Comparison of ENCODE assay signal across 8 mouse cellular contexts in the genomic region with DNA sequence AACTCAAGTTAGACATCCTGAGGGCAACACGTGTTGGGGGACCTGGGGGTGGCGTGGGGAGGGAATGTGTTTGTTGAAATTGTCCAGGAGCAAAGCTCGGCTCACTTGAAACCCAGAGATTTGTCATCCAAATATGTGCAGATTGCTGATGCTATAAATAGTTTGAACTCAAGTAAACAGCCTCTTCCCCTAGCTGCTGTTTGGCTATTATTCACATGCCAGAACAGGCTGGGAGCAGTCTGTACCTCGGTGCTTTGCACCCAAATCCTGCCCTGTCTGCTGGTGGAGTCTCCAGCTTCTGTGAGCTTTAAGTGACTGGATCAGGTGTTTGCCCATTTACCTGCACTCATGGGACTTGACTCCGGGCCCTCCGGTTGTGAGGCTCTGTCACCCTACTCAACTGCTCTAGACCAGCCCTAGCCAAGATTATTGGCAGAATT. TPM values are rescaled to one million over a fixed set of nuclear protein-coding genes. Genes with fewer than 3 reads are reported as not detected.
DNase-seq lines count a peak whose midpoint lies in the region; ATAC-seq and TF ChIP-seq lines count a peak whose summit lies in the region.

No protein-coding gene starts in this region.

- 79% methylated on average over 6 of the region's 6 CpGs for WGBS in hindbrain, embryonic 13.5 days
- 86% methylated on average over 6 of the region's 6 CpGs for WGBS in hindbrain, embryonic 10.5 days
- 37% methylated on average over 6 of the region's 6 CpGs for WGBS in liver, postnatal 0 days (ENCODE audit: insufficient replicate concordance)

- no peaks in the 10 kb centered on the region for H3K9me3 ChIP-seq in hindbrain, embryonic 13.5 days
- no peaks in the 10 kb centered on the region for H3K9me3 ChIP-seq in hindbrain, embryonic 10.5 days
- H3K9me3 ChIP-seq in liver, postnatal 0 days (ENCODE audit: low read length), result no peaks in the 10 kb centered on the region

- no peak overlapping the region for H3K4me2 ChIP-seq in hindbrain, embryonic 13.5 days
- H3K4me2 ChIP-seq in liver, postnatal 0 days (ENCODE audit: low read depth, low read length), result no peak overlapping the region; the same call in 1 of the 2 replicates

- DNase-seq in hindbrain, embryonic 10.5 days (ENCODE audit: low spot score), result no peak
- DNase-seq in heart, adult 8-10 months (ENCODE audit: low spot score), result peak; percentile 78
- DNase-seq in kidney, postnatal 14 days, result peak; percentile 52
- DNase-seq in liver, postnatal 0 days, result no peak
- no peak for DNase-seq in thymus, postnatal 10 days (ENCODE audit: low spot score in 2 of 2)
- DNase-seq in retina, postnatal 1 day, result no peak

- H3K9ac ChIP-seq in hindbrain, embryonic 13.5 days, result no peak overlapping the region
- peak overlapping the region; percentile 3; the same call in 1 of the 2 replicates for H3K9ac ChIP-seq in liver, postnatal 0 days (replicated peaks)

- H3K27ac ChIP-seq in hindbrain, embryonic 13.5 days, result peak overlapping the region; percentile 30; the same call in 1 of the 2 replicates
- H3K27ac ChIP-seq in hindbrain, embryonic 10.5 days, result no peak overlapping the region
- peak overlapping the region; percentile 36 for H3K27ac ChIP-seq in brown adipose tissue, adult 24 weeks (replicated peaks; ENCODE audit: low read depth, low read length)
- peak overlapping the region; percentile 39; the same call in 1 of the 2 replicates for H3K27ac ChIP-seq in liver, postnatal 0 days (ENCODE audit: low read depth)

- H3K27me3 ChIP-seq in hindbrain, embryonic 13.5 days, result no peaks in the 10 kb centered on the region
- no peaks in the 10 kb centered on the region for H3K27me3 ChIP-seq in hindbrain, embryonic 10.5 days (ENCODE audit: insufficient read depth, poor library complexity, severe bottlenecking)
- H3K27me3 ChIP-seq in liver, postnatal 0 days (ENCODE audit: insufficient read depth, low read length), result no peaks in the 10 kb centered on the region

- ATAC-seq in hindbrain, embryonic 13.5 days (ENCODE audit: low FRiP score), result no peak
- ATAC-seq in liver, postnatal 0 days, result 0 out of 2 replicates have a peak, but pooled peaks have one; percentile 7

- no peaks in the 10 kb centered on the region for H3K36me3 ChIP-seq in hindbrain, embryonic 13.5 days
- H3K36me3 ChIP-seq in hindbrain, embryonic 10.5 days, result peaks cover 5% of the 10 kb centered on the region
- no peaks in the 10 kb centered on the region for H3K36me3 ChIP-seq in liver, postnatal 0 days (replicated peaks; ENCODE audit: insufficient read depth, low read length)

- H3K4me3 ChIP-seq in hindbrain, embryonic 13.5 days, result no peak overlapping the region
- H3K4me3 ChIP-seq in hindbrain, embryonic 10.5 days, result no peak overlapping the region
- no peak overlapping the region for H3K4me3 ChIP-seq in brown adipose tissue, adult 24 weeks (ENCODE audit: insufficient read depth, low read depth, low read length)
- no peak overlapping the region for H3K4me3 ChIP-seq in liver, postnatal 0 days (ENCODE audit: low read depth, low read length)

- no peak for TF ChIP-seq CTCF in liver, postnatal 0 days (IDR thresholded peaks at IDR 0.05; ENCODE audit: low read depth)

- TF ChIP-seq EP300 in liver, postnatal 0 days (IDR thresholded peaks at IDR 0.05; ENCODE audit: low read depth), result no peak

- peaks cover 27% of the 10 kb centered on the region for H3K4me1 ChIP-seq in hindbrain, embryonic 13.5 days (replicated peaks)
- H3K4me1 ChIP-seq in hindbrain, embryonic 10.5 days (replicated peaks), result peaks cover 32% of the 10 kb centered on the region
- H3K4me1 ChIP-seq in brown adipose tissue, adult 24 weeks (ENCODE audit: control insufficient read depth, insufficient read depth, insufficient read length, low read length), result peaks cover 18% of the 10 kb centered on the region
- H3K4me1 ChIP-seq in liver, postnatal 0 days (ENCODE audit: insufficient read depth), result peaks cover 40% of the 10 kb centered on the region

RNA-seq across cellular contexts. Expression of a gene that starts 27.6 kb away (rescaled TPM):
- polyA plus RNA-seq in hindbrain, embryonic 13.5 days (2015; fragmentation: Nextera tagmentation; extraction: Ambion mirVana), result 110 and 119 TPM in 2 replicates
- polyA plus RNA-seq in hindbrain, embryonic 10.5 days (2016; fragmentation: Nextera tagmentation; extraction: Ambion mirVana), result 158 and 185 TPM in 2 replicates
- 9.5 and 19.7 TPM in 2 replicates for polyA plus RNA-seq in brown adipose tissue, adult 24 weeks (2012; ENCODE audit: insufficient read depth, insufficient read length, missing spikeins)
- total RNA-seq in heart, adult 8-10 months (2022), result 100 to 1,000 TPM; 214 to 247 (median 224) TPM
- 84.9 and 85.0 TPM in 2 replicates for polyA plus RNA-seq in liver, postnatal 0 days (2015; fragmentation: Nextera tagmentation; extraction: Ambion mirVana)

RNA-seq across cellular contexts. Expression of a gene that starts 40.9 kb away (rescaled TPM):
- 37.5 and 38.7 TPM in 2 replicates for polyA plus RNA-seq in hindbrain, embryonic 13.5 days (2015; fragmentation: Nextera tagmentation; extraction: Ambion mirVana)
- polyA plus RNA-seq in hindbrain, embryonic 10.5 days (2016; fragmentation: Nextera tagmentation; extraction: Ambion mirVana), result 24.2 and 25.6 TPM in 2 replicates
- 113 and 134 TPM in 2 replicates for polyA plus RNA-seq in brown adipose tissue, adult 24 weeks (2012; ENCODE audit: insufficient read depth, insufficient read length, missing spikeins)
- 100 to 1,000 TPM; 272 to 302 (median 297) TPM for total RNA-seq in heart, adult 8-10 months (2022)
- 79.9 and 92.7 TPM in 2 replicates for polyA plus RNA-seq in liver, postnatal 0 days (2015; fragmentation: Nextera tagmentation; extraction: Ambion mirVana)

Comparison
In these comparisons a context has a peak if more than half of its experiments do, and no peak if none do; other contexts are left out.
1. DNase-seq: peak in heart, adult 8-10 months (single experiment) and kidney, postnatal 14 days (single experiment); none in hindbrain, embryonic 10.5 days (single experiment), liver, postnatal 0 days (single experiment), thymus, postnatal 10 days (0 of 2) and retina, postnatal 1 day (single experiment).